Mouse (Mus musculus): ENCODE data around the gene Dscaml1. TPM values are rescaled to one million over a fixed set of nuclear protein-coding genes. Genes with fewer than 3 reads are reported as not detected.

The Dscaml1 gene
- polyA plus RNA-seq, 1 experiment from 2014 or later = 0.87 TPM

GRCm38 (mm10) chr9:45795722-45796121, 369.3 kb downstream of the Dscaml1 start:
- no peak overlapping the region for H3K4me3 ChIP-seq
- no peaks in the 10 kb centered on the region for H3K9me3 ChIP-seq
- H3K36me3 ChIP-seq = peaks cover 36% of the 10 kb centered on the region
- H3K4me1 ChIP-seq = peaks cover 15% of the 10 kb centered on the region
- ATAC-seq (ENCODE audit: insufficient number of reproducible peaks, insufficient read depth, low FRiP score, low TSS enrichment) = no peak
- no peak overlapping the region for H3K27ac ChIP-seq
- H3K4me2 ChIP-seq (replicated peaks) = no peak overlapping the region
- no peaks in the 10 kb centered on the region for H3K27me3 ChIP-seq
- no peak overlapping the region for H3K9ac ChIP-seq
- 87% methylated on average over 5 of the region's 5 CpGs for WGBS

- peaks cover 29% of the 10 kb centered on the region for H3K36me3 ChIP-seq
- H3K9me3 ChIP-seq = no peaks in the 10 kb centered on the region
- H3K27ac ChIP-seq = no peak overlapping the region
- peaks cover 15% of the 10 kb centered on the region for H3K4me1 ChIP-seq
- no peaks in the 10 kb centered on the region for H3K27me3 ChIP-seq
- WGBS = 80% methylated on average over 3 of the region's 3 CpGs
- no peak overlapping the region for H3K4me2 ChIP-seq (replicated peaks)
- no peak overlapping the region for H3K4me3 ChIP-seq
- no peak overlapping the region for H3K9ac ChIP-seq
- ATAC-seq (ENCODE audit: insufficient number of reproducible peaks, insufficient read depth, low FRiP score, low TSS enrichment) = no peak
Measured at GRCm38 (mm10) chr9:45797271-45797670, 370.8 kb downstream of the Dscaml1 start.

GRCm38 (mm10) chr9:45798467-45799164, 372.2 kb downstream of the Dscaml1 start:
- Histone ChIP-seq H3K4me2 (replicated peaks) (peak overlapping the region; percentile 33), H3K9me3 (no peaks in the 10 kb centered on the region), H3K4me3 (no peak overlapping the region), H3K9ac (peak overlapping the region; percentile 33; the same call in 1 of the 2 replicates), H3K4me1 (peaks cover 15% of the 10 kb centered on the region), H3K27me3 (no peaks in the 10 kb centered on the region), H3K36me3 (peaks cover 23% of the 10 kb centered on the region), H3K27ac (peak overlapping the region; percentile 57)
- peak; percentile 77 for ATAC-seq (ENCODE audit: insufficient number of reproducible peaks, insufficient read depth, low FRiP score, low TSS enrichment)
- 10% methylated on average over 13 of the region's 13 CpGs for WGBS

- WGBS = 76% methylated on average over 8 of the region's 8 CpGs
Measured at GRCm38 (mm10) chr9:45799402-45799801, 373.0 kb downstream of the Dscaml1 start.

More at GRCm38 (mm10) chr9:45799402-45799801, 373.0 kb downstream of the Dscaml1 start:
- Histone ChIP-seq H3K27me3 (no peaks in the 10 kb centered on the region), H3K4me1 (peaks cover 15% of the 10 kb centered on the region), H3K9ac (no peak overlapping the region), H3K36me3 (peaks cover 15% of the 10 kb centered on the region; the same call in 1 of the 2 replicates), H3K4me2 (replicated peaks) (peak overlapping the region; percentile 33; the same call in 1 of the 2 replicates), H3K4me3 (no peak overlapping the region), H3K9me3 (no peaks in the 10 kb centered on the region), H3K27ac (peak overlapping the region; percentile 55; the same call in 1 of the 2 replicates)
- no peak for ATAC-seq (ENCODE audit: insufficient number of reproducible peaks, insufficient read depth, low FRiP score, low TSS enrichment)

Other genes starting within 250 kb of the Dscaml1 start
- 0.36 and 0.38 TPM in 2 replicates for gene BC049352, start 244.6 kb upstream of the Dscaml1 start, polyA plus RNA-seq (2016; fragmentation: Nextera tagmentation; extraction: Ambion mirVana)
- 0.22 and 0.56 TPM in 2 replicates for gene Tmprss4, start 222.5 kb upstream of the Dscaml1 start, polyA plus RNA-seq (2016; fragmentation: Nextera tagmentation; extraction: Ambion mirVana)
- 0.45 and 0.60 TPM in 2 replicates for gene Il10ra, start 157.5 kb upstream of the Dscaml1 start, polyA plus RNA-seq (2016; fragmentation: Nextera tagmentation; extraction: Ambion mirVana)
- 0.81 and 0.90 TPM in 2 replicates for gene Tmprss13, start 107.5 kb upstream of the Dscaml1 start, polyA plus RNA-seq (2016; fragmentation: Nextera tagmentation; extraction: Ambion mirVana)
- 117 and 121 TPM in 2 replicates for gene Fxyd6, start 56.4 kb upstream of the Dscaml1 start, polyA plus RNA-seq (2016; fragmentation: Nextera tagmentation; extraction: Ambion mirVana)
- 2.9 and 3.8 TPM in 2 replicates for gene Fxyd2, start 27.0 kb upstream of the Dscaml1 start, polyA plus RNA-seq (2016; fragmentation: Nextera tagmentation; extraction: Ambion mirVana)